Mouse (Mus musculus): ENCODE data around the gene Lin37. TPM values are rescaled to one million over a fixed set of nuclear protein-coding genes. Genes with fewer than 3 reads are reported as not detected.

Gene Lin37
- polyA plus RNA-seq, 1 experiment: not detected

- WGBS: 92% methylated on average over 1 of the region's 1 CpGs
- TF ChIP-seq CTCF (IDR thresholded peaks at IDR 0.05; ENCODE audit: insufficient read depth, low read depth, low read length) (no peak), POLR2A (IDR thresholded peaks at IDR 0.05; ENCODE audit: insufficient read depth, low read depth, low read length) (no peak)
- no peak overlapping the region for H3K27ac ChIP-seq (ENCODE audit: insufficient read depth, low read depth, low read length)
- H3K4me1 ChIP-seq (ENCODE audit: control insufficient read depth, insufficient read depth, low read length): peaks cover 13% of the 10 kb centered on the region
- H3K4me3 ChIP-seq (ENCODE audit: insufficient read depth, low read depth, low read length): no peak overlapping the region
Observed at GRCm38 (mm10) chr7:30550603-30551002, 9.0 kb downstream of the Lin37 start.

GRCm38 (mm10) chr7:30549880-30550279, 9.8 kb downstream of the Lin37 start:
- Histone ChIP-seq H3K4me1 (ENCODE audit: control insufficient read depth, insufficient read depth, low read length) (peaks cover 13% of the 10 kb centered on the region), H3K27ac (ENCODE audit: insufficient read depth, low read depth, low read length) (no peak overlapping the region), H3K4me3 (ENCODE audit: insufficient read depth, low read depth, low read length) (no peak overlapping the region)
- no peak for TF ChIP-seq CTCF (IDR thresholded peaks at IDR 0.05; ENCODE audit: insufficient read depth, low read depth, low read length)
- TF ChIP-seq POLR2A (IDR thresholded peaks at IDR 0.05; ENCODE audit: insufficient read depth, low read depth, low read length): no peak
- 86% methylated on average over 2 of the region's 2 CpGs for WGBS

- WGBS: 86% methylated on average over 2 of the region's 2 CpGs
- H3K27ac ChIP-seq (ENCODE audit: insufficient read depth, low read depth, low read length): no peak overlapping the region
- no peak overlapping the region for H3K4me3 ChIP-seq (ENCODE audit: insufficient read depth, low read depth, low read length)
- TF ChIP-seq CTCF (IDR thresholded peaks at IDR 0.05; ENCODE audit: insufficient read depth, low read depth, low read length) (no peak), POLR2A (IDR thresholded peaks at IDR 0.05; ENCODE audit: insufficient read depth, low read depth, low read length) (no peak)
- no peaks in the 10 kb centered on the region for H3K4me1 ChIP-seq (ENCODE audit: control insufficient read depth, insufficient read depth, low read length)
Observed at GRCm38 (mm10) chr7:30544327-30544726, 15.3 kb downstream of the Lin37 start.

GRCm38 (mm10) chr7:30540572-30540971, 19.1 kb downstream of the Lin37 start:
- TF ChIP-seq POLR2A (IDR thresholded peaks at IDR 0.05; ENCODE audit: insufficient read depth, low read depth, low read length) (no peak), CTCF (IDR thresholded peaks at IDR 0.05; ENCODE audit: insufficient read depth, low read depth, low read length) (no peak)
- WGBS: 92% methylated on average over 7 of the region's 7 CpGs
- H3K27ac ChIP-seq (ENCODE audit: insufficient read depth, low read depth, low read length): no peak overlapping the region
- no peak overlapping the region for H3K4me3 ChIP-seq (ENCODE audit: insufficient read depth, low read depth, low read length)
- peaks cover 1% of the 10 kb centered on the region; the same call in 1 of the 2 replicates for H3K4me1 ChIP-seq (ENCODE audit: control insufficient read depth, insufficient read depth, low read length)

GRCm38 (mm10) chr7:30534633-30535577, 24.7 kb downstream of the Lin37 start, which contains the start of gene Arhgap33:
TSS of gene Arhgap33 (minus strand) at chr7:30535060.
- WGBS: under 1% methylated on average over 84 of the region's 84 CpGs
- TF ChIP-seq CTCF (IDR thresholded peaks at IDR 0.05; ENCODE audit: insufficient read depth, low read depth, low read length) (no peak), POLR2A (IDR thresholded peaks at IDR 0.05; ENCODE audit: insufficient read depth, low read depth, low read length) (no peak)
- Histone ChIP-seq H3K4me3 (ENCODE audit: insufficient read depth, low read depth, low read length) (peak within 1 kb of the TSS; percentile 95), H3K4me1 (ENCODE audit: control insufficient read depth, insufficient read depth, low read length) (peaks cover 38% of the 10 kb centered on the region), H3K27ac (ENCODE audit: insufficient read depth, low read depth, low read length) (peak within 1 kb of the TSS; percentile 81)

- H3K4me1 ChIP-seq (ENCODE audit: control insufficient read depth, insufficient read depth, low read length): peaks cover 43% of the 10 kb centered on the region
- peak overlapping the region; percentile 49 for H3K27ac ChIP-seq (ENCODE audit: insufficient read depth, low read depth, low read length)
- 2% methylated on average over 26 of the region's 26 CpGs for WGBS
Observed at GRCm38 (mm10) chr7:30533941-30534632, 25.6 kb downstream of the Lin37 start.

GRCm38 (mm10) chr7:30532931-30533330, 26.7 kb downstream of the Lin37 start:
- peak overlapping the region; percentile 19 for H3K4me3 ChIP-seq (ENCODE audit: insufficient read depth, low read depth, low read length)
- 22% methylated on average over 8 of the region's 8 CpGs for WGBS
- peaks cover 53% of the 10 kb centered on the region for H3K4me1 ChIP-seq (ENCODE audit: control insufficient read depth, insufficient read depth, low read length)
- peak overlapping the region; percentile 66 for H3K27ac ChIP-seq (ENCODE audit: insufficient read depth, low read depth, low read length)
- no peak for TF ChIP-seq CTCF (IDR thresholded peaks at IDR 0.05; ENCODE audit: insufficient read depth, low read depth, low read length)
- no peak for TF ChIP-seq POLR2A (IDR thresholded peaks at IDR 0.05; ENCODE audit: insufficient read depth, low read depth, low read length)

More at GRCm38 (mm10) chr7:30533941-30534632, 25.6 kb downstream of the Lin37 start:
- H3K4me3 ChIP-seq (ENCODE audit: insufficient read depth, low read depth, low read length): peak overlapping the region; percentile 95
- no peak for TF ChIP-seq POLR2A (IDR thresholded peaks at IDR 0.05; ENCODE audit: insufficient read depth, low read depth, low read length)

- Histone ChIP-seq H3K4me1 (ENCODE audit: control insufficient read depth, insufficient read depth, low read length) (peaks cover 62% of the 10 kb centered on the region), H3K4me3 (ENCODE audit: insufficient read depth, low read depth, low read length) (peak overlapping the region; percentile 16; the same call in 1 of the 2 replicates), H3K27ac (ENCODE audit: insufficient read depth, low read depth, low read length) (peak overlapping the region; percentile 66)
- no peak for TF ChIP-seq POLR2A (IDR thresholded peaks at IDR 0.05; ENCODE audit: insufficient read depth, low read depth, low read length)
- TF ChIP-seq CTCF (IDR thresholded peaks at IDR 0.05; ENCODE audit: insufficient read depth, low read depth, low read length): no peak
- WGBS: 55% methylated on average over 9 of the region's 9 CpGs
Observed at GRCm38 (mm10) chr7:30531291-30531815, 28.3 kb downstream of the Lin37 start.

Data from olfactory bulb, adult 2 months (tissue).